Mouse (Mus musculus) retina, postnatal 7 days (tissue): ENCODE results near the gene Glyctk.
"Not testable (repeated sequence)": the region's sequence is repeated elsewhere in the genome, so short reads cannot be mapped to it uniquely, and the experiment has no call there.

ENCODE experiments used
- DNase-seq: peaks from one replicate; pipeline ENCODE4 v3.0.0-alpha.2; 2012; ENCODE audit warnings: low read depth, low spot score

The Glyctk gene

DNA sequence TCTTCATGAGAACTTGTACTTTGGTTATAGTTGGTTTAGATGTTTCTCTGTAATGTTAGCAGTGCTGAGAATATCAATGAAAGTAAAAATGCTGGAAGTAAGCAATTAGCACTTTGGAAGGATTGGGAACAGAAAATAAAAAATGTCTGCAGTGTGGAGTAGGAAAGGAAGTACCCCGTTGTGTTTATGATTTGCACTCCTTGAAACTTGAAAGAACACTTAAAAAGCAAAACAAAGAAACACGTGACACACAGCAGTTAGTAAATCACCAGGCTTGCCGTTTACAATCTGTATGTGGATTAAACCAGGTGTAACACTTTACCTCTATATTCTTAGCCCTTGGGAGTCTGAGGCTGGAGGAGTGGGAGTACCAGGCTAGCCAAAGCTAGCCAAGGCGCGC is 18.8 kb upstream of the Glyctk start:
- no peak for DNase-seq

DNA sequence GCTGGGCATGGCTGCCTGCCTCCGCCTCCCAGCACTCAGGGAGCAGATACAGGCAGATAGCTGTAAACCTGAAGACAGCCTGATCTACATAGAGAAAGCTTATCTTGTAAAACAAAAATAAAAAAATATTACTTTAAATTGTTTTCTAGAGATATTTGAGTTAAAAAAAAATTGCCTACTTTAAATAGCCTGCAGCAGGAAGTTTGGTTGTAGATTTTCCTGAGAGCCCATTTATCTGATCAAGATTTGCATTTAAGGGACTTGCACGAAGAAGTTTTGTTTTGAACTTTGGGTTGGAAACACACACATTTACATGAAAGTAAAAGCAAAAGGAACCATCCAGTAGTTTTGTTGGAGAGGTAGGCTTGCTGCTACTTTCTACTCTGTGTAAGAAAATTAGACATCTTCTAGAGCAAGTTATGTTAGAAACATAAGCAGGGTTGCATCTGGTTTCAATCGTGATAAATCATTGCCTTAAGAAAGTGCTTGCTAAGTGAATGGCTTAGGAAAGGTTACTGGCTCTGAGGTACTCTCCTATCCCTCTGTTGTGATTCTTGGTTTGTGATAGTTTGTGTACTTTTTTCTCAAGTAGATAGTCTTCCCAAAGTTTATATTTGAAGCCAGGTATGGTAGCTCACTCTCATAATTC is 17.7 kb upstream of the Glyctk start:
- DNase-seq = no peak

DNA sequence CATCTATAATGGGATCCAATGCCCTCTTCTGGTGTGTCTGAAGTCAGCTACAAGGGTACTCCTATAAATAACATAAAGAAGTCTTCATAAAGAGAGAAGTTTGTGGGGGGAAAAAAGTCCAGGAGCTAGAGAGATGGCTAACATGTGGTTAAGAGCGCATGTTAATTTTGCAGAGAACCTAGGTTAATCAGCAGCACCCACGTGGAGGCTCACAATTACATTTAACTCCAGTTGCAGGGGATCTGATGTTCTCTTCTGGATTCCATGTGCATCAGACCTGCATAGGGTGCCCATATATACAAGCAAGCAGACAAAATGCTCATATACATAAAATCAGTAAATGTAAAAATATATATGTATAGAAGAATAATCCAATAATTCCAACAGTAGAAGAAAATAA is 15.4 kb upstream of the Glyctk start:
- DNase-seq = no peak

DNA sequence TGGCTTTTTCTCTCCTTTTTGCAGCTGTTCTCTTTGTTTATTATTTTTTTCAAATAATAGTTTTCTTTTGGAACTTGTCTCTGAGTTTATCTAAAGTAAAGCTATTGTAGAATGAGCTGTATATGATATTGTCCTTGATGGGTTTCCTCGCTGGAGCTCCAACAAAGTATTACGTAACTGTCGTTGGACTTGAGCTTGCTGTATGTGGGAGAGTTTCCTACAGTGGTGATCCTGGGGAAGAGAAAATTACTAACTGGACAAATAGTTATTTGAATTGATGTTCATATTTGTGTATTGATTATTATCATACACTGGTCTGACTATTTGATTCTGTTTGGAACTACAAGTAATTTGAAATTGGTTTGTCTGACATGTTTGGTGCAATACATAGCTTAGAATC is 14.6 kb upstream of the Glyctk start:
- no peak for DNase-seq

DNA sequence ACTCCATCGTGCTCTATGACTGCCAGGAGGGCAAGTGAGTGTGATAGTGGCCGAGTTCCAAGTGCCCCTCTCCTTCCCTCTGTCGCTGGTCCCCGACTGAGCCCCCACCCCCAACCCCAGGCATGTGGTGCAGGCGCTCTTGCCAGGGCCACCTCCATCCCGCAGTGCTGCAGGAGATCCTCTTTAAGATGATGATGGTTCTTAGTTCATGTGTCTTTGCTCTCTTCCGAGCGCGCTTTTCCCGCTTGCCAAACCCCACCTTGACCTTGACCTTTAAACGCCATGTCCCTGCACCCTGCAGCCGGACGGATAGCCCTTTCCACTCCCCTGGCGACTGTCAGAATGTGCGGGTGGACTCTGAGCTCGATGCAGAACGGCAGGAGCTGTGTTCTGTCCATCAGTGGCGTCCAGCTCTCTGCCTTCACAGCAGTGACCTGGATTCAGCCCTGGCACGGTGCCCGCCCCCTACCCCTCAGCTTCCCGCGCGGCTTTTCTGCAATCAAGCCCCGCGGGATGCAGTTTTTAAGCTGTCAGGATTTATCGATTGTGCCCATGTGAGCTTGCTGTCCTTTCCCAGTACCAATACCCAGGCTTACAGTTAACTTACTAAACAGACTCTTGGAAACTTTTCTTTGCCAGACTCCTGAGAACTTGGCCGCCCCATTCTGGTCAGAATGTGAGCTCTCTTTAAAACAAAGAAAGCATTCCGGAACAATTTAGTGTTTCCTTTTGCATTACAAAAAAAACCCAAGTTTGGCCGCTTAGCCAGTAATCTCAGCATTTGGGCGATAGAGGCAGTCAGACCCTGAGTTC is 13.6 kb upstream of the Glyctk start:
- peak; percentile 43 for DNase-seq

DNA sequence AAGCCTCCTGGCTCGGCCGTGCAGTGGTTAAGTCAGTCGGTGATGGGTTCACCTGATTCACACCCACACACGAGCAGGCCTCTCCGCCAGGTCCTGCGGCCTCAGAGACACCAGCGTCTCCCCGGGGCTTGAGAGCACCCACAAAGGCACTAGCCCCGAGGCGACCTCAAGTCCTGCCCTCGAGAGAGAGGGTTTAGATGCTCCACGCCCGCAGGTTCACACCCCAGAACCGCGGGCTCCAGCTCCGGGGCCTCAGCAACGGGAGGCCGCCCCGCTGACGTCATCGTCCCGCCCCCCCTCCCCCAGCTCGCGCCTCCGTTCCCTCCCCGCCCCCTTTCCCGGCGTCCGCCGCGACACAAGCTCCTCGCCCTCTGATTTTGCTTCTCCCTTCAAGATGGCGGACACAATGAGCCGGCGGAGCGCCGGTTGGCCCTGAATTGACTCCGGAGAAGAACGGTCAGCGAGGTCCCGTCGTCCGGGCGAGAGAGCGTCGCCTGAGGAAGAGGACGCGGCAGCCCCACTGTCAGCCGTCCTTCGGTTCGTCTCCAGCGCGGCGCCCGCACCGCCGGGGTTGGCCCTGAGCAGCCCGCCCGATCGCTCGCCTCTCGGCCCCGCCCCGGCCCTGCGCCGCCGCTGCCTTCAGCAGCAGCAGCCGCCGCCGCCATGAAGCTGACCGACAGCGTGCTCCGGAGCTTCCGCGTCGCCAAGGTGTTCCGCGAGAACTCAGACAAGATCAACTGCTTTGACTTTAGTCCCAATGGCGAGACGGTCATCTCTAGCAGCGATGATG is 12.8 kb upstream of the Glyctk start, which contains the start of gene Wdr82:
Wdr82 (plus strand) TSS at position 373 of the 790 bp plus-strand sequence.
- DNase-seq = peak; percentile 87

DNA sequence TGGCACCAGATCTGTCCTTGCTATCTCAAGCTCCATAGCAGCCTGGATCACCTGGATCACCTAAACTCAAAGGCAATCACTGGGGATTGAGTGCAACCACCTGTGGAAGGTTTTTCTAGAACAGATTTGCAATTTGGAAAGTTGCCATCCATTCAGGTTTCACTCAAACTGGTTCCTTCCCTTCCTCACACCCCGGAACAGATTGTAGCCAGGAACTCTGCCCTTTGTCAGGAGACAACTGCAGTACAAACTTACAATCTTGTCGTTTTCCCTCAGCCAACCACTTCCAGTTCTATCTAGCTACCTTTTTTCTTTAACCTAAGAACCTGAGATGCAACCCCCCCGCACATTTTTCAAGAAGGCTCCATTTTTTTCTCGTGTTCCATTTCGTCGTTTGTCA is 12.0 kb upstream of the Glyctk start:
- DNase-seq = no peak

DNA sequence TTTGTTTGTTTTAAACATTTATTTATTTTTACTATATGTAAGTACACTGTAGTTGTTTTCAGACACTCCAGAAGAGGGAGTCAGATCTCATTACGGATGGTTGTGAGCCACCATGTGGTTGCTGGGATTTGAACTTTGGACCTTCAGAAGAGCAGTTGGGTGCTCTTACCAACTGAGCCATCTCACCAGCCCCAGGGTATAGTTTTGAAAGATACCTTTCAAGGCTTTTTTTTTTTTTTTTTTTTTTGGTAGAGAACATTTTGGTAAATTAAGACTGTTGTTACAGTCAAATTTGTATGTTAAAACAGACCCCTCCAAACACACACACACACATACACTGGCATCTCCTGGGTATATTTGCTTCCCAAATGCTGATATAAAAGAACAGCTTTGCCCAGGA is 11.1 kb upstream of the Glyctk start:
- DNase-seq = not testable (repeated sequence)

DNA sequence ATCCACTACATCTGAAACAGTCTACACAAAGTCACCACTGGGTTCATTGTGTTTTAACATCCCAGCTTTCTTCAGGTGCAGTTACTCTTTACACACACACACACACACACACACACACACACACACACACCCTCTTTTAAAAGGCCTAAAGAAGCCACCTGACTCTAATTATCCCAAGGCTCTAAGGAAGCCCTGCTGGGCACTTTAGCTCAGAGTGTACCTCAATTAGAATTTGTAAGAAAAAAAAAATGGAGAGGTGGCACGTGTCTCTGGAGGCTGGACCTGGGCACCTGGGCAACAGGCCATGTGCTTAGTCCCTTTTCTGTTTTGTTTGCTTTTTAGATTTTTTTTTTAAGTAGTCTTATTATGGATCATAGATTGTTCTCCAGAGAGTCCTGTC is 9.8 kb upstream of the Glyctk start:
- DNase-seq = no peak

DNA sequence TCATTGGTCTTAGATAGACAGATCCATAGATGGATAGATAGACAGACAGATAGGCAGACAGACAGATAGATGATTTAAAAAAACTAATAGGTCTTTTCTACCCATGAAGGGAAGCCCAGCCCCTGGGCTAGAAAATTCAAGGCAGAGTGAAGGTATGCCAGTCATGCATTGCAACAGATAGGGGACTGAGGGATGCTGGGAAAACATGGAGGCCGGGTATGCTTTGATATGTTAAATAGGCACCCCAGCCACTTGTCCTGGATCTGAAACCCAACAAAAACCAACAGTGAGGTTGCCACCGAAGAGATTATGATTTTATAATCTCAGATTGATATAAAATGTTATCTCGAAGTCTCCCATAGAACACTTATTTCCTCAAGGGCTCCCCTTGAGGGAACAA is 9.3 kb upstream of the Glyctk start:
- no peak for DNase-seq

DNA sequence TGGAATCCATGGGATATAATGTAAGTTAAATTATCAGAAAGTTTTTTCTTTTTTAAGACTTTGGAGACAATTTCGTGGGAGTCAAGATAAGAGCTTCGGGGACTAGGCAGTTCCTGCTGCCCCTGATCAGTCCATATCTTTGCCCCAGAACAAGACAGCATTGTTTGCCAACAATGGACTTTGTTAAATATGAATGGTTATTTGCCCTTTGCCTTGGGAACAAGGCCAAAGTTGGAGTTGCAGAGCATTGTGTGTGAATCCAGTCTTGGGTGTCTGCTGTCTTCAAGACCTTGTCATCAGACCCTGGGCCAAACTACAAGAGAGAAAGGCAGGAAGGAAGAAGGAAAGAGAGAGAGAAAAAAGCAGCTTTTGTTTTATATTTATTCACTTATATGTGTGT is 8.8 kb upstream of the Glyctk start:
- DNase-seq = no peak

DNA sequence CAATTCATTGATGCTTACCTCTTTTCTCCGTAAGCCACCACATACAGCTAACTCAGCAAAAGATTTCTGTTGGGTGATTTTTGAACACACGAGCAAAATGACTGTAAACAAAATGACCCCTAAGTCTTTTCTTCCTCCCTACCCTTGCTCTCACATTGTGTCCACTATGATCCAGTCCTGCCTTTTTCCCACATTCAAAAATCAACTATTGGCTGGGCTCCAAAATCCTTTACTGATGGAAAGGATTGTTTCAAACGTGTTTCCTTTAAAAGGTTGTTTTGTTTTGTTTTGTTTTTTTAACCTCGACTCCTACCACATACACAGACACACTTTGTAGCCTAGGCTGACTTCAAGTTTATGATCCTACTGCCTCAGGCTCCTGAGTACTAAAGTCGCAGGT is 2.5 kb upstream of the Glyctk start:
- no peak for DNase-seq

DNA sequence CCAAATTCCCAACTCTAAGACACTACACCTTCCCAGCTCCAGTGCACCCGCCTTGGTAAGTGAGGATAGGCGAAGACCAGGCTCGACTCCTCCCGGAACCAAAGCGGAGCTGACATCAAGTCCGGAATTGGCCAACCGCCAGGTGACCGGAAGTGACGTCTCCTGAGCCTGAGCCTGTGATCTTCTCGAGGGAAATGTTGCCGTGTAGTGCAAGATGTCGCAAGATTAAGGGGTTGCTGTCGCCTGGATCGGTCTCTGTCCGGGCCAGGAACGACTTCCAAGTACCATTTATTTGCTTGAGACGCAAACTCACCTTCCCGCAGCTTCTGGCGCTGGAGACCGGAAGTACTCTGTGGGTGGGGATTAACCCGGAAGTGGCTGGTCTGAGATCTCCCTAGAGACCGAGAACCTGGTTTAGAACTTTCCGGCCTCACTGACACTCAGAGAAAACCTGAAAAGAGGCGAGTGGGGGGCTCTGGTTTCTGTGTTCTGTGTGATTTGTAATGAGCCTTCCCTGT is 1.9 kb upstream of the Glyctk start:
- DNase-seq = peak; percentile 92

DNA sequence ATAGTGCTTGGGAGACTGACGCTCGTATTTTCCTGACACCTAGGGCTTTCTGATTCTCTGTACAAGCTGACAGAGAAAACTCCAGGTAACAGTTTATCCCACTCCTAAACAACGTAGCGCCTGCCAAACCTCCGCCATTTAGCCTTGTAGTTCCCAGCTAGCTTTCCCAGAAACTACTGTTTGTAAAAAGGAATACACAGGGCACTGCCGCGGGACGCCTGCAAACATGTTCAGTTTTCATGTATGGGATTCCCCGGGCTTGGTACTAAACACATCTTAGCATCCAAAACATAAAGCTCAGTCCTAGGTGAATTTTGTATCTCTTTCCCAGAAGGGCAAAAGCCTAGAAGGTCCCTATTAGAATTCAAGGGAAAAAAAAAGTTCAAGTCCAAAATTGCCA is 1.3 kb upstream of the Glyctk start:
- DNase-seq = no peak

DNA sequence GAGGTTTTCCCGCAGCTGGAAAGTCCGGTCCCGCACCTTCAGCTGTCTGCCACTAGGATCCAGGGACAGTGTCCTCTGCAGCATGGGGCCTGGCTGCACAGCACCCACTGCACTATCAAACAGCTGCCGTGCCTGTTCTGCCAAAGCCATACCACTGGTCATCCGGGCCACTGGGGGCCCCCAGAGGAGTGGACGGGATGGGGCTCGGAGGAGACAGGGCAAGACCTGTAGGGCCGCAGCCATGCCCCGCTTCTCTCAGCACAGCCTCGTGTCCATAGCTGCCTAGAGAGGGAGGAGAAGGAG is 364 bp downstream of the Glyctk start:
- DNase-seq = no peak

DNA sequence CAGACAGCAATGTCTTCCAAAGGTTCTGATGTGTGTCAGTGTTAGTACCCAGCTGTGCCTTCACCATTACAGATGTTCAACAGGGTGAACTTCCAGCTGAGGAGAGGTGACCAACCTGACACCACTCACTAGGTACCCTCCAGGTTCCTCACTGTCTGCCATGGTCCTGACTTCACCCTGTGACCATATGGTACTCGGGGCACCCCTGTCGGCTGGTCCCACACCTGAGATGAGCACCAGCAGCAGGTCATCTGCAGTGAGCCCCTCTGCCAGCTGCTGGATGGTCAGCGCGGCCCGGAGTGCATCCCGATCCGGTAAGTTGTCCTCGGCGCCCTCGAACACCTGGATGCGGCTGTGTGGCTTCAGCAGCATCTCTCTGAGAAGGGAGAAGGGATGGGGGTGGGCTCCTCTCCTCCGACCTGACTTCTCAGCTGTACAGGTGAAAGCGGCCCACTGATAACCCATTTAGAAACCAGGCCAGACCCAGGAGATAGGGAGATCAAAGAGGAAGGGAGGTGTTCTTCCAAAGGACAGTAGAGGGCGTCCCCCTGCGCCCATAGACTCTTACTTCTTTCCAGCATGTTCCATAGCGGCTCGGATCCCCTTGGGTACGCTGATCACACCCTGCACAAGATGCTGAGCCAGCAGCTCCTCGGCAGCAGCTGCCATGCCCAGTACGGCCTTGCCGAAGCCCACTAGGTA is 866 bp downstream of the Glyctk start:
- no peak for DNase-seq

DNA sequence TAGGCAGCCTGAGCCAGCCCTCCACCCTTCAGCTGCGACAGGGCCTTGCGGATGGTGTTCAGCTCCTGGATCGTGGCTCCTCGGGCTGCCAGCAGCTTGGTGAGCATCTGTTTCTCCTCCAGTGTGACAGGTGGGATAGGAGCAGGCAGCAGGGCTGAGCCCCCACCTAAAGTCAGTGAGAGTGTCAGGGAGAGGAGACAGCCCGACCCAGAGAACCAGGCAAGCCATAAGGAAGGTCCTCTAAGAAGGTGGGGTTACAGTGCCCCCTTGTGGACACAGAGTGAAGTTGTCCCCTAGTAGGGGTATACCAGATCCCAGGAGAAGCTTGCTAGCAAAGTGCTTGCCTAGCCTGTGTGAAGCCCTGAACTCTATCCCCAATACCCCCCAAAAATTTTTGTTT is 1.5 kb downstream of the Glyctk start:
- peak; percentile 72 for DNase-seq

DNA sequence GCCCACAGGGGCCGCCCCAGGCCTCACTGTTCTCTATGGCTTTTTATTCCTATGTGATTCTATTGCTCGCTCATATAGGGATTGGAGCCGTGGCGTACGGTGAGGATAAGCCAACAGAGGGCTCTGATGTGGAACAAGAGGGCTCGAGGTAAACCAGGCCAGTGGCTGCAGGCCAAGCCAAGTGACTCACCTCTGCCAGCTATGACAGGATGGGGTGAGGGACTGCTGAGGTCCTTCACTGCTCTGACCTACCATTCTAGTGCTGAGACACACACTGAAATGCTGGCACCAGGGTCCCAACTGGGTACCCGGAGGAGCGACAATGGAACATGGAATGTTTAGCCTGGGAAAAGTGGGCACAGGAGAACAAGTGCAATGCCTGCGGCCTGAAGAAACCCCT is 3.8 kb downstream of the Glyctk start:
- no peak for DNase-seq

DNA sequence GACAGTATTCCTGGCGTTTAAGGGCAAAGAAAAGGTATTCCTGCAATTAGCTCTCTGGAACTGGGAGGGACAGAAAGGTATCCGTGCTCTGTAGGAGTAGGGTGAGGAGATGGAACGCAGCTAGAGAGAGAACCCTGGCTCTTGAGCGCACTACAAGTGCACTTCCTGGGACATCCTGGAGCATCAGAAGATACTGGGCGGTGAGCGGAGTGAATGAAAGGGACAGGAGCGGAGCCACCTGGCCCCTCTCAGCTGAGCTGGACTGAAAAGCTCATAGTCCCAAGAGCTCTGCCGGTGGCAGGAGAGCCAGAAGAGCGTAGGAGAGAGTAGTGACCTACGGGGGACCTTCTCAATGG is 8.6 kb downstream of the Glyctk start:
- DNase-seq = no peak

DNA sequence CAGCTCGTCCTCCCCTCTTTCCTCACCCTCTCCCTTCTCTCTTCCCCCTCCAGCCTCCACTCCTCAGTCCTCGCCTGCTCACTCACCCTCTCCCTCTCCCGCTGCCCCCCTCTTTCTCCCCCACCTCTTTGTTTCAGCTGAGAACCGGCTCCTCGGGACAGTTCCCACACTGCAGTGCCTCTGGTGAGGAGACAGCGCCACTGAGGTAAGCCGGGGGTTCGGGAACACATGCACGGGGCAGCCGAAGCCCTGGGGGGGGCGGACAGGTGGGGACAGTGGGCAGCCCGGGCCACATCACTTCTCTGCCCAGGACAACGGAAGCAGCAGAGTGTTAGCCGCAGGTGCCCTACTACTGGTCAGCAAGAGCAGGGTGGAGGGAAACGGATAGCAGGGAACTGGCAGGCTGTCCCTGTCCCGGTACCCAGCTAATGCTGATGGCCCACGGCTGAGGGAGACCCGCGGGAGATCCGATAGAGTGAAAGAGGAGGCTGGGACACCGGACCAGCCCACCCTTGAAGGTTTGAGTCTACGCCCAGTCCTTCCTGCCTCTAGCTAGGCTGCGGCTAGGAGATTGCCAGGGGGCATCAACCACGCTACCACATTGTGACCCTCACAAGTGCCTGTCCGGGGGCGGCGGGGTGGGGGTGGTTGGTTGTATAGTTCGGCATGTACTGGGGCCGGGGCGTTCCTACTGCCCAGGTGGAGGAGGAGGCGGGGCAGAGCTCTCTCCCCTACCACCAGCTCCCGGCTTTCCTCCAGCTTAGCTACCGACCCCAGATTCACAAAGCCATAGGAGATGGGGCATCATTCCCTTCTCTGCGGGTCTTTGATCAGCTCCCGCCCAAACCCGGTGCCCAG is 9.2 kb downstream of the Glyctk start:
- no peak for DNase-seq

DNA sequence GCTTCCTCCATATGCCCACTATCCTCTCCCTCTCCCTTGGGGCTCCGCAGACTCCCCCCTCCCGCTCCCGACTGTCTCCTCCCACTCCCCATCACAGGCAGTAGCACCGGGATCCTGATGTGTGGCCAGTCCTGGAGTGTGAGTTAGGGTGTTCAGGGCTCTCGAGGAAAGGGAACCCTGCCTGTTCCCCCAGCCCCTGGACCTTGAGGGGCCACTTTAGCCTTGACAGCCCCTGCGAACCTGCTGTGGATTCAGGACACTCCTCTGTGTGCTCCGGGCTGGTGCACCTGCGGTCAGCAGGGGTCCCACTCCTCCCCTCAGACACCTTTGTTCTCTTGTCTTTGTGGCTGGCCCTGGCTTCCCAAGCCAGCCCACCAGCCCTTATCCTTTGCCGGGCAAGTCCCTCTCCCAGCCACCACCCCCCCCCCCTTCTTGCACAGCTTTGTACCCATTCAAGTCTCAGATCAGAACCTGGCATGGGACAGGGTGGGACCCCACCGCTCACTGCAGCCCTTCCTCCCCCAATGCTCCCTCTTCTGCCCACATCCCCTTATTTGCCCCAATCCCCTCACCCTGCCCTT is 10.0 kb downstream of the Glyctk start:
- DNase-seq = no peak
